Mouse (Mus musculus) kidney, adult 11 months (tissue): Measurements from ENCODE around the gene Gata2.

Source experiments
- DNase-seq: peaks from one replicate; pipeline ENCODE4 v3.0.0; 2022

Gata2 gene

GRCm38 (mm10) chr6:88196054-88196732, 2.5 kb downstream of the Gata2 start:
- no peak for DNase-seq

- no peak for DNase-seq
These were observed 3.1 kb downstream of the Gata2 start for GRCm38 (mm10) chr6:88196733-88197312.

GRCm38 (mm10) chr6:88197313-88198069, 3.8 kb downstream of the Gata2 start:
- DNase-seq = peak; percentile 34

- peak; percentile 83 for DNase-seq
These were observed 4.6 kb downstream of the Gata2 start for GRCm38 (mm10) chr6:88198070-88198940.

- no peak for DNase-seq
These were observed 5.5 kb downstream of the Gata2 start for GRCm38 (mm10) chr6:88199001-88199717.

GRCm38 (mm10) chr6:88199718-88200692, 6.3 kb downstream of the Gata2 start:
- DNase-seq = no peak

GRCm38 (mm10) chr6:88200693-88201609, 7.3 kb downstream of the Gata2 start:
- peak; percentile 44 for DNase-seq

- no peak for DNase-seq
These were observed 8.4 kb downstream of the Gata2 start for GRCm38 (mm10) chr6:88201926-88202700.

GRCm38 (mm10) chr6:88202921-88203690, 9.4 kb downstream of the Gata2 start:
- peak; percentile 79 for DNase-seq

- no peak for DNase-seq
These were observed 10.2 kb downstream of the Gata2 start for GRCm38 (mm10) chr6:88203791-88204405.

- DNase-seq = no peak
These were observed 11.1 kb downstream of the Gata2 start for GRCm38 (mm10) chr6:88204531-88205385.

GRCm38 (mm10) chr6:88205386-88205700, 11.7 kb downstream of the Gata2 start:
- no peak for DNase-seq

GRCm38 (mm10) chr6:88205937-88206336, 12.2 kb downstream of the Gata2 start:
- DNase-seq = peak; percentile 39

- no peak for DNase-seq
These were observed 12.9 kb downstream of the Gata2 start for GRCm38 (mm10) chr6:88206566-88206965.

- DNase-seq = no peak
These were observed 13.8 kb downstream of the Gata2 start for GRCm38 (mm10) chr6:88207403-88208033.

- no peak for DNase-seq
These were observed 14.6 kb downstream of the Gata2 start for GRCm38 (mm10) chr6:88208321-88208720.
